Mouse (Mus musculus) retina, postnatal 1 day (tissue): ENCODE results near the gene Bcar3.
A peak's percentile ranks its signal among the peaks of the same experiment; 100 is the strongest.
"Not testable (repeated sequence)": the region's sequence is repeated elsewhere in the genome, so short reads cannot be mapped to it uniquely, and the experiment has no call there.

Experiments
- DNase-seq: peaks from one replicate; pipeline ENCODE4 v3.0.0-alpha.2; 2012

Gene Bcar3

DNA sequence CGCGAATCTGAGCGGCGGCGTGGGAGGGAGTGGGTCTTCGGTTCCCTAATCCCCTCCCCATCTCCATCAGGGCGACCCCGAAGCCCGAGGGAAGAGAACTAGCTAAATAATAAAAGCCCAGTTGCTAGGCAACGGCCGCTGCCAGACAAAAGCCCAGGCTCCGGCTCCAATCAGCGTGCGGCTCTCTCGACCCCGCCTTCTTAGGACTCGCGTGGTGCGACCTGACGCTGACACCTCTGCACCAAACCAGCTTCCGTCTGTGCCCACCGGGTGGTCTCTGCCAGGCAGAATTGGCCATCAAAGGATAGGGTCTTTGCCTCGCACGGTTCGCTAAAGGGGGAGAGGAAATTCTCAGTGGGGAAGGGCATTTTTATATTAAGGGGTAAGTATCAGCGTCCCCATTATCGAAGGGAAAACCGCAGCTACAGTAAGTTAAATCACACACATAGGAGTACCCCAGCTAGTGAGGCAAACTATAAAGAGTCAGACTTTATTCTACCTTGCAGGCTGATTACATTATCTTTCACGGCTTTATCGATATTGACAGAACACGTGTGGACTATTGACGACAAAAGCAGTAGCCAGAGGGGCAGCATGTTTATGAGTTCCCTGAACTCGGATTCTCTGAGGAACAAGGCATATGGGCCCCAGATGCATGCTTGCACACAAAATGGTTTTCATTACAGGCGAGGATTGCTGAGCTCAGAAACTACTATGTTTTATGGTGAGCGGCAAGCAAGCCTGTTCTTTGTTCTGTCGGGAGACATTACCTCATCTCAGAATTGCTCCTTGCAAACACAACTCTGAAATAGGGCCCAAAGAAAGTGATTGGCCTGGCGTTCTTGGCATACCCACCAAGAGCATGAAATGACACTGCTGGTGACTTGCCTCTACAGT, at the start of gene Bcar3:
Gene Bcar3 (plus strand): TSS at position 183 of the 897 bp plus-strand sequence.
- peak; percentile 98 for DNase-seq

DNA sequence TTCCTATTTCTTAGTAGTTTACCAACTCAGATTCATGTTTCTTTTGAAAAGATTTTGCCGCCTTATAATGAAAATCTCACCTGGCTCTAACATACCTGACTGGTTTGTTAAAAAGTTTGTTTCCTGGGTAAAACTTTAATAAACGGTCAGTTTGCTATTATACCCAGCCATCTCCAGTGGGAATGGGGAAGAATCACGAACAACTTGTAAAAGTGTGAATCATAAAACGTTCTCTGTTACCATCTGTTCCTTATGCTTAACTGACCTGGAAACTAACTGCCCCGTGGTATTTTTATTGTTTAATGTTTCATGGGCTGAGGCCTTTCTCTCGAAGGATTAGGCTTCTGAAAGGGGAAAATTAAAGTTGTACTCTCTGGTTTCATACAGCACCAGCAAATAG, 49.2 kb upstream of the Bcar3 start:
- no peak for DNase-seq

DNA sequence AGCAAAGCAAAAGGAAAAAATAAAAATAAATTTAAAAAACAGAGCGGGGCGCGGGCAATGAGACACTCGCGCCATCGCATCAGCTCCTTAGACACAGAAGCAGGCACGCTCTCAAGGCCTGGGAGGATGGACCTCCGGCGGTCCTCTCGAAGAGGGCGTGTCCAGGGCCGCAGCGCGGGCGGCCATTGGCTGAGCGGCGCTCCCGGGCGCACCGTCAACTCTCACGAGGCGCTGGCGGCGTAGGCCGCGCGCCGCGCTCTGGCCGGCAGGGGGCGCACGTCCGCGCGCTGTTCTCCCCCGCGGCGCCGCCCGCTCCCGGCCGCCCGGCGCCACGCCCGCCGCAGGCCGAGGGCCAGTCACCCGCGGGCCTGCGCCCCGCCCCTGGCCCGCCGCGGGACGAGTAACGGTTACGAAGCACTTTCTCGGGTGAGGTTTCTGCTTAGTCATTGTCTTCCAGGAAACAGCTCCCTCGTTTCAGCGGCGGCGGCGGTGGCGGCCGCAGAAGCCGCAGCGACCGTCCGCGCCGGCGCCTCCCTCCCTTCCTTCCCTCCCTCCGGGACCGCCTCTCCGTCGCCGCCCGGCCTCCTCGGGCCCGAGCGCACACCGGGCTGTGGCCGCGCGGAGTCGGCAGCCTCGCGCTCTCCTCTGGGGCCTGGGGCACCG, 48.6 kb upstream of the Bcar3 start, which contains the start of gene Gclm:
Gene Gclm (plus strand): TSS at position 343 of the 663 bp plus-strand sequence.
- DNase-seq = peak; percentile 96

DNA sequence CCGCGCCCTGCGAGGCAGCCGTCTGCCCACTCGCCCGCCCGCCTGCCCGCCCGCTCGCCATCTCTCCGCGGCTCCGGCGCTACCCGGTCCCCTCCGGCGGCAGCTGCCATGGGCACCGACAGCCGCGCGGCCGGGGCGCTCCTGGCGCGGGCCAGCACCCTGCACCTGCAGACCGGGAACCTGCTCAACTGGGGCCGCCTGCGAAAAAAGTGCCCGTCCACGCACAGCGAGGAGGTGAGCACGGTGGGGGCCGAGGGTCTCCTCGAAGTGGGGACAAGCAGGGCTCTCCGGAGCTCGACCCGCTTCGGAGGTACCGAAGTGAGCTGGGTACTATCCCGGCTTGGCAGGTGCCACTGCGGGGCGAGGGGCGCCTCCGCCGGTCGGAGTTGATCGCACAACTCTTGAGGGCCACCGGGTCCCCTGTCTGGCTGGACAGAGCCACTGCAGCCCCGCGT, 48.0 kb upstream of the Bcar3 start:
- peak; percentile 71 for DNase-seq

DNA sequence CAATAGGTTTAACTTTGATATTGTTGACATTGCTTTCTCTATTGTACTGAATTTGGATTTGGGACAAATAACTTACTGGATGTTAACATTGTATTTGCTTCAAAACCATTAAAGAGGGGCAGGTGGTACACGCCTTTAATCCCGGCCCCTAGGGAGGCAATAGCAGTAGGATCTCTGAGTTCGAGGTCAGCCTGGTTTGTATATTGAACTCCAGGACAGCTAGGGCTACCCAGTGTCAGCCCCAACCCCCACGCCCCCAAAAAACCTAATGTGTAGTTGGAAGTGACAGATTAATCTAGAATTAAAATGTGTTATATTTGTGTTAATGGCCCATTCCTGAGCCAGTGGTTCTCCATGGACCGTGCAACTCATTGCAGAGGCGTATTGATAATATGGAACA, 47.5 kb upstream of the Bcar3 start:
- DNase-seq = no peak

DNA sequence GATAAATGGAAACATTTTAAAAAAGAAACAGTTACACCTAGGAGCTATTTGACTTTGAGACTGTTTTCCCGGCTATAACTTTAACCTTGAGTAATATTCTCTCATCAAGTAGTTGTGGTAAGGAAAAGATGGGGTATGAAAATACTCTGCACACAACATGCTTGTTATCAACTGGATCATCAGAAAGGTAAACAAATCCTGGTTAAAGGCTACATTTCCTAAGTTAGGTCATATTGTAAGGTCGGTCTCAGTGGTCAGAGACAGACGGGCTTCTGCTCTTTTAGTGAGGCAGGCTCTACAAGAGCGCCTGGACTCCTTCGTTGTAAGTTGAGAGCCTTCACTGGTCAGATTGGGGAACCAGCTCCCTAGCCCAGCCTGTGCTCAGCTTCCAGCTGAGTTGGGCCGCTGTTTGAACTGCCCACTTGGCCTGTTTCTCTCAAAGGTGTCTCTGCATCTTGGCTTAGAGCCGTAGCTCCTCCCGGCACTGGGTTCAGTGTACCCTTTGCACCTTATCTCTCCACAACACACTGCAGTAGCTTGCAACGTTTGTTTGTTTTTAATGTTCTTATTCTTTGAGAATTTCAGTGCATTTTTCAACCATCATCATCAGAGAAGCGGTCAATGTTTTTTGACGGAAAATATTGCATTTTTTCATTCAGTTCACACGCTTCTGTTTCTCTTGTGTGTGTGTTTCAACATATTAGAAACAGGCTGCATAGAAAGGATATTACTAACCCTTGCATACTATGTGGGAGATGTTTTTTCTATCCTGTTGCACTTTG, 46.8 kb upstream of the Bcar3 start:
- no peak for DNase-seq

DNA sequence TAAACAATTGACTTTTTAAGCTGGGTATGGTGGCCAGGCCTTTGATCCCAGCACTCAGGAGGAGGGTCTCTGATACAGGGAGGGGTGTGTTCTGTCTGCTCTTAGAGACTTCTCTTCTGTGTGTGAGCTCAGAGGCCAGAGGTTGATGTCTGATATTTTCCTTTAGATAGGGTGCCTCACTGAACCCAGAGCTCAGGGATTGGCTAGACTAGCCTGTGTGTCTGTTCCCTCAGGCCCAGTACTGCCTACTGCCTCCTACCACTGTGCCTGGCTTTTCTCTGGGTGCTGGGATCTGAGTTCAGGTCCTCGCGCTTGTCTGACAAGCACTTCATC, 46.2 kb upstream of the Bcar3 start:
- DNase-seq = no peak

DNA sequence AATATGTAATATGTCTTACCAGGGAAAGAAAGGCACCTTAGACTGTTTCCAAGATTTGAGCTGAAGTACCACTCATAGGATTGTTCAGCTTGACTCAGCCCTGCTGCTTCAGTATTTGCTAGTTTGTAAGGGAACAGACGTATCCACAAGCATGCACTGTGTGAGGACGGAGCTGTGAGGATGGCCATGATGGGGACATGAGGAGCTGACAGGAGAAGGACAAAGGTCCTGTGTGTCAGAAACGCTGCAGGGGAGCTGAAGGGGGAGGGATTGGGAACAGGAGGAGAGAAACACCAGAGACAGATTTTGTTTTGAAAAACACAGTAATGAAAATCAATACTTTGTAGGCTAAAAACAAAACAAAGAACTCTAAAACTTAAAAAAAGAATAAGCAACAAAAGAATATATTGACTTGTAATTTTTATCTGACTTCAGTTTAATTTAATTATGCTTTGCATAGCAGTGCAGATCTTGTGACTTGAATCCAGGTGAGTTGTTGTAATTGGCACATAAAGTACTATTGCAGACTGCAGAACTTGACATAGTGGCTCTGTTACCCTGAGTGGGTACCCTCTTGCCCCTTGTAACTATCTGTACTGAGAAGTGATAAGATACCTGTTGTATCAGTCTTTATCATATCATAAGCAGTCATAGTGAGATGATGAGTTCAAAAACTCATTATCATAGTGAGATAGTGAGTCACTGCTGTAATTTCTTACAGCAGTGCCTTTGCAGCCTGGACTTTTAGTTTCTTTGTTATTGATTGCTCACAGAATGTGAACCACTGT, 41.3 kb upstream of the Bcar3 start:
- DNase-seq = no peak

DNA sequence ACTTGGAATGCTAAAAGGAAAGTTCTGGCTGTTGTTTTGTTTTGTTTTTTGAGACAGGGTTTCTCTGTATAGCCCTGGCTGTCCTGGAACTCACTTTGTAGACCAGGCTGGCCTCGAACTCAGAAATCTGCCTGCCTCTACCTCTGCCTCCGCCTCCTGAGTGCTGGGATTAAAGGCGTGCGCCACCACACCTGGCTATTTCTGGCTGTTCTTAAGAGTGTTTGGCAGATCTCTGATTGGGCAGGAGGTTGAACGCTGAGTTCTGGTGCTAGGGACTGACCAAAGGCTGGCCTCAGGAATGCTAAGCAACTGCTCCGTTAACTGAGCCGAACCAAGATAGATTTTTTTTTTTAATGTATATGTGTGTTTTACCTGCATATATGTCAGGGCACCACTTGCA, 39.9 kb upstream of the Bcar3 start:
- not testable (repeated sequence) for DNase-seq

DNA sequence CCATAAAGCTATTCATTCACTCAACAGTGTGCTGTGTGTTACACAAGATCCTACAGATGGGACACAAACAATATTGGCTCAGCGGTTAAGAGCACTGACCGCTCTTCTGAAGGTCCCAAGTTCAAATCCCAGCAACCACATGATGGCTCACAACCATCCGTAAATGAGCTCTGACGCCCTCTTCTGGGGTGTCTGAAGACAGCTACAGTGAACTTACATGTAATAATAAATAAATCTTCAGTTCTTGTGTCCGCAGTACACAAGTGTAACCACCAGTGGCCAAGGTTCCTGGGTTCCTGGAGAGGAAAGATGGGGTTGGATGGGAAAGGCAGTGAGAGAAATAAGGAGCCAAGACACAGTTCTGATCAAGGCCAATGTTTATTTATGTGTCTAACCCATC, 23.9 kb upstream of the Bcar3 start:
- peak; percentile 30 for DNase-seq

DNA sequence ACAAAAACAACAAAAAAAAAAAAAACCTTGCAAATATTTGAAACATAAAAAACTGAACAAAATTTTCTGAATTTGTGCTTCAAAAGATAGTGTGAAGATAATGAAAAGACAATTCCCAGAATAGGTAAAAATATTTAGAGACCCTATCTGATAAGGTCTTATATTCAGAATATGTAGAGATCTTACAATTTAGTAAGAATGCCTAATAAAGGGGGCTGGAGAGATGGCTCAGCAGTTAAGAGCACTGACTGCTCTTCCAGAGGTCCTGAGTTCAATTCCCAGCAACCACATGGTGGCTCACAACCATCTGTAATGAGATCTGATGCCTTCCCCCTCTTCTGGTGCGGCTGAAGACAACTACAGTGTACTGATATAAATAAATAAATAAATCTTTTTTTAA, 21.4 kb upstream of the Bcar3 start:
- DNase-seq = not testable (repeated sequence)

DNA sequence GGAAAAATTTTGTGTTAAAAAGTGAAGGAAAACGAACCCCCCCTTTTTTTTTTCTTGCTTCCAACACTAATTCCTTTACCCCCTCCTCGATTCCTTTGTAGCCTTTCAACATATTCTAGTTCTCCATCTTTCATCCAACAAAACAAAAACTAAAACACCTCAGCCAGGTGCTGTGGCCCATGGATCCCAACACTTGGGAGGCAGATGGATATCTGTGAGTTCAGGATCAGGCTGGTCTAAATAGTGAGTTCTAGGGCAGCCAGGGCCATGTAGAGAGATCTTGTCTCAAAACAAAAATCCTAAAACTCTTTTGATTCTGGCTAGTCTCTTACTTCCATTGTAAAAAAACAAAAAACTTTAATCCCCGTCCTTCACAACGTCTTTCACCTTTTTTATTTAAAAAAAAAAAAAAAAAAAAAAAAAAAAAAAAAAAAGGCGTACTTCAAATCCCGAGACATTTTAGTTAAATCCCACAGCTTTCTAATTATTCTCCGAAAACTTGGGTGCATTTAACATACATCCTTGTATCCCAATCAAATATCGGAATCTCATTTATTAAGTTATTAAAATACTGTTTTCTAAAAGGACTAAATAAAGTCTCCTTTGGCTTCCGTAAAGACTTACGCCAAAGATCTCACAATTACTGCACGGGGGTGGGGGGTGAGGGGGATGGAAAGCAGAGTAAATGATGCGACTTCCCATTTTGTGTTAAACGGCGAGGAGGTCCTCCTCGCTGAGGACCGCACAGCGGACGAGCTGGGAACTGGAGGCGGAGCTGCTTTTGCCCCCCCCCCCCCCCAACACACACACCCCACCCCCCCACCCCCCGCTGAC, 20.3 kb upstream of the Bcar3 start:
- peak; percentile 29 for DNase-seq

DNA sequence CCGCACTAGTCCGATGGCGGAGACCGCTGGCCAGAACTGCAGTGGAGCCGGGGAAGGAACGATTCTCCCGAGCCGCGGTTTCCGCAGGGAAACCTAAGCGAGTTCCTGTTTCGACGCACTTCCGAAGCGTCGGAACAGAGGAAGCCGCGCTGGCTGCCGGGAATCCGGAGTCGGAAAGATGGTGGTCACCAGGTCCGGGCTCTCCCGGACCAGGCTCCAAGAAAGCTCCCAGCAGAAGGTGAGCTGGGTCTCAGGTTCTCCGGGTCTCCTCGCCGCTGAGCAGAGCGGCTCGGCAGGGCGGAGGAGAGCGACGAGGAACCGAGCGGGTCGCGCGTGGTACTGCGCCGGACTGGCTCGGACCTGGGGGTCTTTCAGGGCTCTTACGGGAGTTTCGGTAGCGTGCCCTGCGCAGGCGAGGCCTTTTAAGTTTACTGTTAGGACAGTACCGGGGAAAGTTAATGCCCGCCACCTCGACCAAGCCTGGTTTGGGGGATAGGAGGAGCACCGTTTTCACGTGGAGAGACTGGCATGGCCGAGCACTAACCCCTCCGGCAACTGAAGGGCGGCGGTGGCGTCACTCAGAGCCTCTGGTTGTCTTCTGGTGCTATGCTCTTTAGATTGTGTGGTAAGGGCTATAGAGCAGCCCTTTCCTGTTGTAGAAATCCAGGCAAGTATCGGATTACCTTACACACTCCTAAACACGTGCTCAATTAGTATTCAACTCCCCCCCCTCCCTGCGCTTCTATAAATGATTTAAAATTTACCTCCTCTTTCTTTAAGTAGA, 19.5 kb upstream of the Bcar3 start, which contains the start of gene Dnttip2:
Gene Dnttip2 (plus strand): TSS at position 148 of the 784 bp plus-strand sequence.
- peak; percentile 99 for DNase-seq

DNA sequence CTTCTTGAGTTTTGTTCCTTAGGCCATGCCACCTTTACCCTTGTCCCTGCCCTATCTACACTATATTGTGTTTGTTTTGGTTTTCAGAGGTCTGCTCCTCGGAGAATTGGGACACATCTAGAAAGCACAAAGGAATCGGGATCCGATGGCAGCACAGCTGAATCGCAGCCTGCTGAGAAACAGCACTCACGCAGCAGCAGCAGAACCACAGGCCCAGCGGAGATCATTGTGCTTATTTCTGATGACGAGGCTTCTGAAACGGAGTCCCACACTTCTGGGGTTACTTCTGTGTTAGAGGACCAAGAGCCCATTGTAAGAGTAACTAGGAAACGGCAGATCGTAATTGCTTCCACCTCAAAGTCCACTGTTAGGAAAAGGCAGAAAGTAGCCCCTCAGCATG, 18.8 kb upstream of the Bcar3 start:
- no peak for DNase-seq

DNA sequence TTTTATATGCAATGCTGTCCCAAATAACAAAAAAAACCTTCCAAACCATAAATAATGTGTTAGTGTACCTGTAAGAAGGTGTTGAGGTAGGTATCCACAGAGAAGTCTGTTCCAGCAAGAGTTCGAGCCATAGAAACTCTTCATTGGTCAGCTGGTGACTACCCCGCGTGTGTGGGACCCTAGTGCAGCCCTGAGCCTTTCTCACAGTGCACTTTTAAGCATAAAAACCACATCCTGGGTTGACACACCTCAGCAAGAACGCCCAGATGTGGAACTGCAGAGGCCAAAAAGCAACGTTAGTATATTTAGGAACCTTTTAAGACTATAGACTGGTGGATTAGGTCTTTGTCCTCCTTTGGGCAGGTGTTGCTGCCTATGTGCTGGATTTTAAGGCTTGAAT, 6.7 kb upstream of the Bcar3 start:
- no peak for DNase-seq

DNA sequence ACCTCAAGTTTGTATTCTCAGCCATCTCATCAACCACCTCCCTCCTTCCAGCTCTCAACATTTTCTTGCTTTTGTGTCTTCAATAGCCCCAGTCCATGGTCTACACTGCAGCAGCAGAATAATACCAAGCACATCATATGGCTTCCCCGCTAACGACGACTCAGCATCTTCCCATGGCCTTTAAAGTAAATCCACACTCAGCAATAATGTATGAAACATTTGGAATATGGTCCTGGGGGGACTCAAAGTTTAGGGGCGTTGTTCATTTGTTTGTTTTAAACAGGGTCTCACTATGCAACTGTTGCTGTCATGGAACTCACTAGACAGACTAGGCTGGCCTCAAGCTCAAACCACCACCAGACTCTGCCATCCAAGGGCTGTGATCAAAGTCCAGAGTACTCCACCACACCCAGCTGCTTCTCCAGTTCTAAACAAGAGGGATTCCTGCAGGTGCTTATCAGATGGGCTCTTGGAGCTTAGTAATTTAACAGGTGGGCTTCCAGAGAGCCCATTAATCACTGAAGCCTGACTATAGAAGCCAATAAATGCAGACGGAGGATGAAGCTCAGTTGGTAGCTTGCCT, 5.2 kb upstream of the Bcar3 start:
- no peak for DNase-seq

DNA sequence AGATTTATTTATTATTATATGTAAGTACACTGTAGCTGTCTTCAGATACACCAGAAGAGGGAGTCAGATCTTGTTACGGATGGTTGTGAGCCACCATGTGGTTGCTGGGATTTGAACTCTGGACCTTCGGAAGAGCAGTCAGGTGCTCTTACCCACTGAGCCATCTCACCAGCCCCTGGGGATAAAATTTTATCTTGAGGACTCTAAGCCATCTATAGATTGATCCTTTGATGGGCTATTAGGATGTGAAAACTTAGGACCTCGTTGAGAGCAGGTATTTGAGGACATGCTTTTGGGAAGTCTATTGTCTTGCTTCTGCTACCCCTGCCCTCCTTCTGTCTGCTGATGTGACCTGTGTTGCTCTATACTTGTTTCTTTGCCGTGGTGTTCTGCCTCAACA, 4.6 kb upstream of the Bcar3 start:
- DNase-seq = not testable (repeated sequence)

DNA sequence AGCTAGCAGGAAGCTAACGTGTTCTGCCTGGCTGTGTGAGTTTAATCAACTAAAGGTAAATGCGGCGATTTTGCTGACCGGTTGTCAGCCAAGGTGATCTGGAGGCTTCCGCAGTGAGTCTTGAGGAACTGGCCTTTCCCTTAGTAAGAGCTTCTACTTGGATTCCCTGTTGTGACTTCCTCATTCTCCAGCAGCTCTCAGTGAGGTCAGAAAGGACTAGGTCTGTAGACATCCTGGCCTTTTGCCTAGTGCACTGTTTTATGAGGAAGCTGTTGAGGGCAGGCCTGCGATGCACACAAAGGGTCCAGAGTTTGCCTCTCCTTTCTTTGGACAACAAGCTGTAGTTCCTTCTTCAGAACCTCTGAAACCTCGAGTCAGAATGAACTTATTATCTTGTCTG, 3.2 kb upstream of the Bcar3 start:
- no peak for DNase-seq

DNA sequence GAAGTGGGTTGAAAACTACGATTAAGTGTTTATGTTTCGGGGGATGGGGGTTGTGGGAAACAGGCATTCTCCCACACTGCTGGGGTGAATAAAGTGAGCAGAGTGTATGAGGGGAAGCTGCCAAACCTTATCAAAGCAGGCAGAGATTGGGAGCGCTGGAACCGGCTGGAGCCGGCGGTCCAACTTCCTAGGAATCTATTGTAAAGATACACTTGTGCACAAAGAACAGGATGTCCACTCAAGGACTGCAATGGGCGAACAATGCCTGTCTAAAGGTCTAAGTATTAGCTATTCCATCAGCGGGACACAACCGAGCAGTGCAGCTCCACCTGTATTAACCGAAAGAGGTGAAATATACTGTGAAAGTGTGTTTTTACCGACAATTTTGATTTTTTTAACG, 2.1 kb upstream of the Bcar3 start:
- DNase-seq = no peak
